In genomic region chr7:90280274-90280875, GRCm38 (mm10) we compare ENCODE assay signal across 9 mouse cellular contexts. TPM values are rescaled to one million over a fixed set of nuclear protein-coding genes. Genes with fewer than 3 reads are reported as not detected.
A peak's percentile ranks its signal among the peaks of the same experiment; 100 is the strongest.
DNase-seq lines count a peak whose midpoint lies in the region; ATAC-seq and TF ChIP-seq lines count a peak whose summit lies in the region.
"Had no signal": no experiment of that assay in that cellular context is flagged by ENCODE, and none has a peak within 500 bp of the region (broad histone marks: within the 10 kb centered on the region; RNA-seq: fewer than 3 reads in every experiment).

No protein-coding gene starts in this region.

- no peaks in the 10 kb centered on the region for H3K9me3 ChIP-seq in midbrain, postnatal 0 days (ENCODE audit: low read length)
- no peaks in the 10 kb centered on the region for H3K9me3 ChIP-seq in midbrain, embryonic 15.5 days
- no peaks in the 10 kb centered on the region for H3K9me3 ChIP-seq in lung, postnatal 0 days (ENCODE audit: low read length)

- TF ChIP-seq CTCF in midbrain, postnatal 0 days (IDR thresholded peaks at IDR 0.05) = peak; percentile 45
- peak; percentile 75 for TF ChIP-seq CTCF in lung, postnatal 0 days (IDR thresholded peaks at IDR 0.05)

- peak; percentile 49; the same call in 1 of the 2 replicates for ATAC-seq in cerebellum, adult (ENCODE audit: insufficient number of reproducible peaks, low FRiP score, low TSS enrichment)
- ATAC-seq in midbrain, postnatal 0 days (ENCODE audit: low FRiP score) = no peak
- no peak for ATAC-seq in midbrain, embryonic 15.5 days (replicated peaks)
- peak; percentile 66 to 83; a peak in 3 of 4 replicates for ATAC-seq in hematopoietic stem cell, adult 5-6 weeks (replicated peaks in 1 of 2; ENCODE audit: insufficient read depth in 1 of 2, low FRiP score in 2 of 2, low TSS enrichment in 1 of 2, low read depth in 1 of 2, poor library complexity in 2 of 2, severe bottlenecking in 2 of 2)
- no peak for ATAC-seq in lung, postnatal 0 days

- TF ChIP-seq EP300 in lung, postnatal 0 days (IDR thresholded peaks at IDR 0.05) = no peak

- H3K4me1 ChIP-seq in midbrain, postnatal 0 days (ENCODE audit: insufficient read depth, low read length) = no peaks in the 10 kb centered on the region
- no peaks in the 10 kb centered on the region for H3K4me1 ChIP-seq in midbrain, embryonic 15.5 days
- H3K4me1 ChIP-seq in lung, postnatal 0 days (ENCODE audit: insufficient read depth, low read depth, low read length) = no peaks in the 10 kb centered on the region

- H3K27ac ChIP-seq in midbrain, postnatal 0 days (ENCODE audit: low read depth, low read length) = no peak overlapping the region
- H3K27ac ChIP-seq in midbrain, embryonic 15.5 days = no peak overlapping the region
- H3K27ac ChIP-seq in lung, postnatal 0 days (ENCODE audit: low read length) = no peak overlapping the region

- no peak overlapping the region for H3K4me2 ChIP-seq in midbrain, postnatal 0 days (ENCODE audit: low read depth, low read length, poor library complexity, severe bottlenecking)
- H3K4me2 ChIP-seq in midbrain, embryonic 15.5 days = no peak overlapping the region
- H3K4me2 ChIP-seq in lung, postnatal 0 days (replicated peaks; ENCODE audit: low read depth, low read length) = no peak overlapping the region

- 69% methylated on average over 11 of the region's 11 CpGs for WGBS in midbrain, postnatal 0 days
- WGBS in midbrain, embryonic 15.5 days = 67% methylated on average over 11 of the region's 11 CpGs
- WGBS in lung, postnatal 0 days = 67% methylated on average over 11 of the region's 11 CpGs

- no peaks in the 10 kb centered on the region for H3K27me3 ChIP-seq in midbrain, postnatal 0 days (ENCODE audit: insufficient read depth, low read length)
- H3K27me3 ChIP-seq in midbrain, embryonic 15.5 days (replicated peaks) = no peaks in the 10 kb centered on the region
- no peaks in the 10 kb centered on the region for H3K27me3 ChIP-seq in lung, postnatal 0 days (replicated peaks; ENCODE audit: insufficient read depth, low read length)

- DNase-seq in cerebellum, adult 11 months = no peak
- no peak for DNase-seq in midbrain, postnatal 0 days (ENCODE audit: low spot score)
- DNase-seq in c-Kit-positive CD71-positive TER-119-negative erythroid progenitor cells, embryonic 14.5 days (ENCODE audit: low read depth) = peak; percentile 11
- peak; percentile 69 for DNase-seq in lung, postnatal 0 days (ENCODE audit: low spot score)
- peak; percentile 61 to 63 for DNase-seq in thymus, postnatal 36 days

- no peak overlapping the region for H3K9ac ChIP-seq in midbrain, postnatal 0 days (replicated peaks; ENCODE audit: low read length, poor library complexity, severe bottlenecking)
- H3K9ac ChIP-seq in midbrain, embryonic 15.5 days = no peak overlapping the region
- H3K9ac ChIP-seq in lung, postnatal 0 days (replicated peaks; ENCODE audit: low read depth) = no peak overlapping the region

- no peak overlapping the region for H3K4me3 ChIP-seq in midbrain, postnatal 0 days (ENCODE audit: low read depth, low read length)
- H3K4me3 ChIP-seq in midbrain, embryonic 15.5 days = no peak overlapping the region
- no peak overlapping the region for H3K4me3 ChIP-seq in lung, postnatal 0 days (ENCODE audit: low read depth, low read length)

- no peaks in the 10 kb centered on the region for H3K36me3 ChIP-seq in midbrain, postnatal 0 days (ENCODE audit: insufficient read depth, low read length)
- no peaks in the 10 kb centered on the region for H3K36me3 ChIP-seq in midbrain, embryonic 15.5 days (replicated peaks)
- H3K36me3 ChIP-seq in lung, postnatal 0 days (ENCODE audit: insufficient read depth, low read length) = no peaks in the 10 kb centered on the region

RNA-seq across cellular contexts. Expression of gene Ccdc83, which starts 14.8 kb away (rescaled TPM):
- total RNA-seq in midbrain, postnatal 0 days (2014; rRNA removed) = not detected in 2 replicates
- not detected in 2 replicates for polyA plus RNA-seq in midbrain, postnatal 0 days (2015; fragmentation: Nextera tagmentation; extraction: Ambion mirVana)
- not detected in 2 replicates for polyA plus RNA-seq in midbrain, embryonic 15.5 days (2015; fragmentation: Nextera tagmentation; extraction: Ambion mirVana)
- total RNA-seq in hematopoietic stem cell, adult 5-6 weeks (2017) = not detected in 2 replicates
- polyA plus RNA-seq in lung, postnatal 0 days (2015; fragmentation: Nextera tagmentation; extraction: Ambion mirVana) = 0.57 and 0.64 TPM in 2 replicates
- polyA plus RNA-seq: neural tube, embryonic 14.5 days had no signal

RNA-seq across cellular contexts. Expression of gene Sytl2, which starts 21.7 kb away (rescaled TPM):
- 8.7 and 17.5 TPM in 2 replicates for total RNA-seq in midbrain, postnatal 0 days (2014; rRNA removed)
- 11.0 and 11.7 TPM in 2 replicates for polyA plus RNA-seq in midbrain, postnatal 0 days (2015; fragmentation: Nextera tagmentation; extraction: Ambion mirVana)
- polyA plus RNA-seq in midbrain, embryonic 15.5 days (2015; fragmentation: Nextera tagmentation; extraction: Ambion mirVana) = 5.0 and 7.2 TPM in 2 replicates
- 0.50 and 1.5 TPM in 2 replicates for total RNA-seq in hematopoietic stem cell, adult 5-6 weeks (2017)
- polyA plus RNA-seq in lung, postnatal 0 days (2015; fragmentation: Nextera tagmentation; extraction: Ambion mirVana) = 7.4 and 8.0 TPM in 2 replicates

Comparison
In these comparisons a context has a peak if more than half of its experiments do, and no peak if none do; other contexts are left out.
1. ATAC-seq: peak in cerebellum, adult (single experiment) and hematopoietic stem cell, adult 5-6 weeks (2 of 2); none in midbrain, postnatal 0 days (single experiment), midbrain, embryonic 15.5 days (single experiment) and lung, postnatal 0 days (single experiment).
2. DNase-seq: peak in c-Kit-positive CD71-positive TER-119-negative erythroid progenitor cells, embryonic 14.5 days (single experiment), lung, postnatal 0 days (single experiment) and thymus, postnatal 36 days (2 of 2); none in cerebellum, adult 11 months (single experiment) and midbrain, postnatal 0 days (single experiment).